Mouse (Mus musculus): ENCODE measurements around the gene Igll1. TPM values are rescaled to one million over a fixed set of nuclear protein-coding genes. Genes with fewer than 3 reads are reported as not detected.
"Not testable (repeated sequence)": the region's sequence is repeated elsewhere in the genome, so short reads cannot be mapped to it uniquely, and the experiment has no call there.

The Igll1 gene
- polyA plus RNA-seq, 1 experiment from 2014 or later, result 0.74 TPM

DNA sequence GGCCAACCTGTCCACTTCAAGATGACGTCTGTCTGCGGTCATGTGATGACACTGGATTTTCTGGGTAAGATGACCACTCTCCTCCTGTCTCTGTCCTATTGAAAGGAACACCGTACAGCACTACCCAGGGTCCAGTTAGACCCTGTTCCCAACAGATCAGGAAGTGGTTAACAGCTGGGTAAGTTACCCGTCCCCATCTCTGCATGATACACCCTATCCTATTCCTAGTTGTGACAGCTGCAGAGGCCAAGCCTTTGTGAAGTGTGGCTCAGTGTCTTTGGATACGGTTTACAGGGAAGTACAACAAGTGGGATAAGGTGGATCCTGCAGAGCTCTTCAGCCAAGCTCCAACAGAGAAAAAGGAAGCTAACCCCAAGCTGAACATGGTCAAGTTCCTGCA, 15.2 kb upstream of the Igll1 start:
- Histone ChIP-seq H3K9ac (no peak overlapping the region), H3K27me3 (no peaks in the 10 kb centered on the region), H3K36me3 (peaks cover 93% of the 10 kb centered on the region), H3K4me2 (no peak overlapping the region), H3K4me3 (replicated peaks) (no peak overlapping the region), H3K27ac (no peak overlapping the region), H3K9me3 (replicated peaks) (no peaks in the 10 kb centered on the region), H3K4me1 (replicated peaks) (no peaks in the 10 kb centered on the region)
- DNase-seq (no peak), ATAC-seq (ENCODE audit: low read depth) (no peak)
- 74% methylated on average over 5 of the region's 5 CpGs for WGBS (ENCODE audit: insufficient replicate concordance)

- DNase-seq (peak; percentile 86), ATAC-seq (ENCODE audit: low read depth) (peak; percentile 93)
- Histone ChIP-seq H3K4me3 (replicated peaks) (peak within 1 kb of the TSS; percentile 90), H3K36me3 (peaks cover 15% of the 10 kb centered on the region), H3K27ac (peak within 1 kb of the TSS; percentile 91), H3K4me1 (replicated peaks) (peaks cover 15% of the 10 kb centered on the region), H3K27me3 (no peaks in the 10 kb centered on the region), H3K4me2 (peak within 1 kb of the TSS; percentile 79), H3K9ac (peak within 1 kb of the TSS; percentile 92), H3K9me3 (replicated peaks) (no peaks in the 10 kb centered on the region)
- WGBS (ENCODE audit: insufficient replicate concordance), result under 1% methylated on average over 47 of the region's 49 CpGs
These were observed 7.0 kb upstream of the Igll1 start, which contains the start of the genes Top3b and Vpreb1 for GRCm38 (mm10) chr16:16870617-16871331. TSS of gene Top3b (plus strand) at chr16:16870736. TSS of gene Vpreb1 (minus strand) at chr16:16870843.

- no peaks in the 10 kb centered on the region for H3K27me3 ChIP-seq
- H3K9ac ChIP-seq, result peak overlapping the region; percentile 92
- ATAC-seq (ENCODE audit: low read depth), result no peak
- H3K9me3 ChIP-seq (replicated peaks), result no peaks in the 10 kb centered on the region
- peaks cover 15% of the 10 kb centered on the region for H3K4me1 ChIP-seq (replicated peaks)
- WGBS (ENCODE audit: insufficient replicate concordance), result 36% methylated on average over 7 of the region's 7 CpGs
- no peak for DNase-seq
- peak overlapping the region; percentile 91; the same call in 1 of the 2 replicates for H3K27ac ChIP-seq
- peaks cover 12% of the 10 kb centered on the region for H3K36me3 ChIP-seq
- peak overlapping the region; percentile 79 for H3K4me2 ChIP-seq
- H3K4me3 ChIP-seq (replicated peaks), result peak overlapping the region; percentile 90
These were observed 6.4 kb upstream of the Igll1 start for GRCm38 (mm10) chr16:16870241-16870616.

GRCm38 (mm10) chr16:16865696-16866561, 2.1 kb upstream of the Igll1 start:
- Histone ChIP-seq H3K36me3 (no peaks in the 10 kb centered on the region), H3K4me3 (replicated peaks) (no peak overlapping the region), H3K4me2 (no peak overlapping the region), H3K27me3 (no peaks in the 10 kb centered on the region), H3K9ac (no peak overlapping the region), H3K27ac (no peak overlapping the region), H3K9me3 (replicated peaks) (no peaks in the 10 kb centered on the region), H3K4me1 (replicated peaks) (no peaks in the 10 kb centered on the region)
- ATAC-seq (ENCODE audit: low read depth) (no peak), DNase-seq (no peak)
- 18% methylated on average over 4 of the region's 5 CpGs for WGBS (ENCODE audit: insufficient replicate concordance)

DNA sequence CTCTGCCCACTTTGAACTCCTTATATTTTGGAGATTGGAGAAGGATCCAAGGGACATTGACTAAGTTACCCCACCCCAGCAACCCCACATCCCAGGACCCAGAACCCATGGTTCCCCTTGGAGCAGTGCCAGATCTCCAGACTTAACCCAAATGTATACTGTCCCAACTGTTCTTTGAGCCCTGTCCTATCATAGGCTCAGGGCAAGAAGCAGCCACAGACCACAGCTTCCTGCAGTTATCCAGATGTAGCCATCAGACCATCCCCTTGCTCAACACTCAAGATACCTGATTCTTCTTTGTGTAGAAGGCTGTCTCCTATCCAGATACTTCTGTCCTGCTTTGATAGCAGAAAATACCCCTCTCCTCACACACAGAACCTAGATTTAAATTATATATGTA, 1.4 kb upstream of the Igll1 start:
- Histone ChIP-seq H3K27ac (no peak overlapping the region), H3K4me3 (replicated peaks) (no peak overlapping the region), H3K36me3 (no peaks in the 10 kb centered on the region), H3K9ac (no peak overlapping the region), H3K9me3 (replicated peaks) (no peaks in the 10 kb centered on the region), H3K4me2 (no peak overlapping the region), H3K27me3 (no peaks in the 10 kb centered on the region), H3K4me1 (replicated peaks) (no peaks in the 10 kb centered on the region)
- ATAC-seq (ENCODE audit: low read depth), result no peak
- DNase-seq, result no peak

DNA sequence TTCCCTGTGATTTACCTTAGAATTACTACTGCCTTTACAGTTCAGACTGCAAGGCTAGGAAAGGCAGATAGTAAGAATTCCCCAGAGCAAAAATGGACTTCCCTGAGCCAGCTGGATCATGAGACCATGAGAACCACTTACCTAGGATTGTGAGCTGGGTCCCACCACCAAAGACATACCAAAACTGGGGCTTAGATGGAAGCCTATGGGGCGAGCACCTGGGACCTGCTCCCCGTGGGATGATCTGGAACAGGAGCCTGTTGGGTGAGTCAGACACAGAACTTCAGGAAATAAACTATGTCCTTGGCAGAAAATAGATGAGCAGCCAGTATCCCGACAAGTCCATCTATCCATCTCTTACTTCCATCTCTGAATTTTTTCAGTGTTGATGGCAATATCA, 1.5 kb downstream of the Igll1 start:
- Histone ChIP-seq H3K4me3 (replicated peaks) (no peak overlapping the region), H3K9ac (no peak overlapping the region), H3K27ac (no peak overlapping the region), H3K36me3 (no peaks in the 10 kb centered on the region), H3K9me3 (replicated peaks) (no peaks in the 10 kb centered on the region), H3K27me3 (no peaks in the 10 kb centered on the region), H3K4me2 (no peak overlapping the region), H3K4me1 (replicated peaks) (no peaks in the 10 kb centered on the region)
- DNase-seq (no peak), ATAC-seq (ENCODE audit: low read depth) (no peak)
- WGBS (ENCODE audit: insufficient replicate concordance), result 54% methylated on average over 3 of the region's 3 CpGs

GRCm38 (mm10) chr16:16856731-16857476, 6.9 kb downstream of the Igll1 start:
- Histone ChIP-seq H3K9ac (no peak overlapping the region), H3K4me1 (replicated peaks) (no peaks in the 10 kb centered on the region), H3K27me3 (no peaks in the 10 kb centered on the region), H3K9me3 (replicated peaks) (no peaks in the 10 kb centered on the region), H3K36me3 (no peaks in the 10 kb centered on the region), H3K4me3 (replicated peaks) (no peak overlapping the region), H3K4me2 (no peak overlapping the region), H3K27ac (no peak overlapping the region)
- no peak for ATAC-seq (ENCODE audit: low read depth)
- WGBS (ENCODE audit: insufficient replicate concordance), result 57% methylated on average over 13 of the region's 13 CpGs
- no peak for DNase-seq

DNA sequence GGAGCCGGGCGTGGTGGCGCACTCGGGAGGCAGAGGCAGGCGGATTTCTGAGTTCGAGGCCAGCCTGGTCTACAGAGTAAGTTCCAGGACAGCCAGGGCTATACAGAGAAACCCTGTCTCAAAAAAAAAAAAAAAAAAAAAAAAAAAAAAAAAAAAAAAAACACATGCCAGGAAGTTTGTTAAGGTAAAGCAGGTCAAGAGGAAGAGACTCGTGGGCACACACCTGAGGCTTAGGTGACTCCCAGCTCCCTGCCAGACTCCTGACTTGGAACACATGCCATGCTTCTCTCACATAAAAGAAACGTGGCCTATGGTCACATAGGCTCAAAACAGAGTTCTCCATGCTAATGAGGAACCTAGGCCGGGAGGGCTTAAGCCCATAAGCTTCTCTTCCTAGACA, 7.7 kb downstream of the Igll1 start:
- H3K4me3 ChIP-seq (replicated peaks); H3K9me3 ChIP-seq (replicated peaks); DNase-seq; H3K9ac ChIP-seq; H3K4me2 ChIP-seq; H3K36me3 ChIP-seq; ATAC-seq (ENCODE audit: low read depth); H3K27me3 ChIP-seq; H3K27ac ChIP-seq; H3K4me1 ChIP-seq (replicated peaks): not testable (repeated sequence)
- WGBS (ENCODE audit: insufficient replicate concordance), result 66% methylated on average over 9 of the region's 9 CpGs

DNA sequence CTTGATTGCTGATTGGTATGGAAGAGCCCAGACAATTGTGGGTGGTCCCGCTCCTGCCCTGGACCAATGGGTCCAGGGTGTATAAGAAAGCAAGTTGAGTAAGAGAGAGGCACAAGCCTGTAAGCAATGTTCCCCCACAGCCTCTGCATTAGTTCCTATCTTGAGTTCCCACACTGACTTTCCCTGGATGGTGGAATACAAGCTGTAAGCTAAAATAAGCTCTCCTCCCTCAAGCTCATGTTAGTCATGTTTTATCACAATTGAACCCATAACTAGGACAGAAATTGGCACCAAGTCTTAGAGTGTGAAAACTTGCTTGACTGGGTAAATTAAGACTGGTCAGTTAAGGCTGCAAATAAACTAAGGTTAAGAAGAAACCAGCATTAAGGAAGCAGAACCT, 8.2 kb downstream of the Igll1 start:
- H3K27me3 ChIP-seq, result no peaks in the 10 kb centered on the region
- no peaks in the 10 kb centered on the region for H3K36me3 ChIP-seq
- no peak overlapping the region for H3K4me2 ChIP-seq
- DNase-seq (no peak), ATAC-seq (ENCODE audit: low read depth) (no peak)
- no peak overlapping the region for H3K9ac ChIP-seq
- no peaks in the 10 kb centered on the region for H3K9me3 ChIP-seq (replicated peaks)
- H3K27ac ChIP-seq, result no peak overlapping the region
- 59% methylated on average over 1 of the region's 1 CpGs for WGBS (ENCODE audit: insufficient replicate concordance)
- H3K4me1 ChIP-seq (replicated peaks), result no peaks in the 10 kb centered on the region
- no peak overlapping the region for H3K4me3 ChIP-seq (replicated peaks)

DNA sequence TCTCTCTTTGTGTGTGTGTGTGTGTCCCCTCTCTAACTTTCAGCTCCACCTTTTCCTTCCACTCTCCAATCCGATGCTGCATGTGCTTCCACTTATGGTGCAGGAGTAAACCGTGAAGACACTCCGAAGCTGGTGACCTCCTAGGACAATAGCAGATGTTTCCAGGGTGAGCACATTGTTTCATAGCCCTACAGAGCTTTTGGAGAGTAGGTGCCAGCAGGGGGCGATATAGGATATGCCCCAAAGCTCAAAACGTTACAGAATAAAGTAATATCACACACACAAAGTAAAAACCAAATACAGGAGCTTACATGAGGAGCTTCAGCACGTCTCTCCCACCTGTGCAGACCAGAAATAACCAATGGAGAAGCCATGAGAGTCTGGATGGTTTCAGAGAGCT, 8.9 kb downstream of the Igll1 start:
- Histone ChIP-seq H3K4me1 (replicated peaks) (no peaks in the 10 kb centered on the region), H3K9me3 (replicated peaks) (no peaks in the 10 kb centered on the region), H3K27me3 (no peaks in the 10 kb centered on the region), H3K9ac (no peak overlapping the region), H3K27ac (no peak overlapping the region), H3K4me2 (no peak overlapping the region), H3K4me3 (replicated peaks) (no peak overlapping the region), H3K36me3 (no peaks in the 10 kb centered on the region)
- DNase-seq (no peak), ATAC-seq (ENCODE audit: low read depth) (no peak)
- WGBS (ENCODE audit: insufficient replicate concordance), result 8% methylated on average over 6 of the region's 6 CpGs

DNA sequence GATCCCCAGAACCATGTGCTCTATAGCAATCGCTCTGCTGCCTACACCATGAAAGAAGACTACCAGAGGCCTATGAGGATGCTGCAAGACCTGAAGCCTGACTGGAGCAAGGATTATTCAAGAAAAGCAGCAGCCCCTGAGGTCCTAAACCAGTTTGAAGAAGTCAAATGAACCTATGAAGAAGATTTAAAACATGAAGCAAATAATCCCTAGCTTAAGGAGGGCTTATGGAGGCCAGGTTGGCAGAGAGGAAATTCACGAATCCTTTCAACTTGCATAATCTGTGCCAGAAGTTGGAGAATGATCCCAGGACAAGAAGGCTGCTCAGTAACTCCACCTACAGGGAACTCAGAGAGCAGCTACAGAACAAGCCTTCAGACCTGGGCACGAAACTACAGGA, 11.4 kb downstream of the Igll1 start:
- 53% methylated on average over 3 of the region's 3 CpGs for WGBS (ENCODE audit: insufficient replicate concordance)
- DNase-seq (no peak), ATAC-seq (ENCODE audit: low read depth) (no peak)
- no peak overlapping the region for H3K4me3 ChIP-seq (replicated peaks)
- H3K9ac ChIP-seq, result no peak overlapping the region
- H3K27me3 ChIP-seq, result no peaks in the 10 kb centered on the region
- no peak overlapping the region for H3K27ac ChIP-seq
- H3K4me2 ChIP-seq, result no peak overlapping the region
- no peaks in the 10 kb centered on the region for H3K9me3 ChIP-seq (replicated peaks)
- no peaks in the 10 kb centered on the region for H3K4me1 ChIP-seq (replicated peaks)
- no peaks in the 10 kb centered on the region for H3K36me3 ChIP-seq

Measured in liver, embryonic 13.5 days (tissue).